Mouse (Mus musculus) midbrain, embryonic 16.5 days (tissue): ENCODE results near the gene Cables2. TPM values are rescaled to one million over a fixed set of nuclear protein-coding genes. Genes with fewer than 3 reads are reported as not detected.

Experiments used
- ATAC-seq: fragments of 200-750 bp; cut with Nextera tagmentation; 2 replicates; pipeline ENCODE4 v1.8.0; 2017; ENCODE audit warnings: moderate TSS enrichment
- H3K27ac ChIP-seq: fragments of 300-500 bp; sonication (generic); 2 replicates; pipeline ENCODE4 v1.5.1; 2014; ENCODE audit warnings: mild to moderate bottlenecking, low read length, mixed read lengths
- H3K27me3 ChIP-seq: fragments of 300-500 bp; sonication (generic); 2 replicates; pipeline ENCODE4 v1.6.1; 2014; ENCODE audit warnings: low read depth, low read length, mixed read lengths; ENCODE audit not compliant: control insufficient read depth, insufficient read depth
- H3K36me3 ChIP-seq: fragments of 300-500 bp; sonication (generic); 2 replicates; pipeline ENCODE4 v1.6.1; 2014; ENCODE audit warnings: mild to moderate bottlenecking, low read length, moderate library complexity, mixed read lengths; ENCODE audit not compliant: control insufficient read depth, insufficient read depth
- H3K4me1 ChIP-seq: fragments of 300-500 bp; sonication (generic); 2 replicates; pipeline ENCODE4 v1.6.1; 2014; ENCODE audit warnings: mild to moderate bottlenecking, low read length, mixed read lengths; ENCODE audit not compliant: control insufficient read depth, insufficient read depth
- H3K4me2 ChIP-seq: fragments of 300-500 bp; sonication (generic); 2 replicates; pipeline ENCODE4 v1.6.1; 2014; ENCODE audit warnings: mild to moderate bottlenecking, low read length, mixed read lengths
- H3K4me3 ChIP-seq: fragments of 300-500 bp; sonication (generic); 2 replicates; pipeline ENCODE4 v1.5.1; 2014; ENCODE audit warnings: low read depth, mild to moderate bottlenecking, low read length, moderate library complexity, mixed read lengths
- H3K9ac ChIP-seq: fragments of 300-500 bp; sonication (generic); 2 replicates; pipeline ENCODE4 v1.6.1; 2014; ENCODE audit warnings: low read depth, low read length, mixed read lengths
- H3K9me3 ChIP-seq: fragments of 300-500 bp; sonication (generic); replicated peaks from 2 replicates; pipeline ENCODE4 v1.6.1; 2014; ENCODE audit warnings: mild to moderate bottlenecking, low read length, mixed read lengths; ENCODE audit not compliant: control insufficient read depth, poor library complexity, severe bottlenecking
- WGBS: fragments of 180-500 bp; shearing (Covaris S2); extraction: QIAGEN DNeasy Blood & Tissue Kit; methylation state at CpG from one replicate; pipeline ENCODE4 v1.1.7; 2014; 5-methylcytosine and 5-hydroxymethylcytosine counted together
- polyA plus RNA-seq: library from polyadenylated mRNA; unstranded; fragments of >200 nt; fragmentation: Nextera tagmentation; extraction: Ambion mirVana; gene quantifications from 2 replicates; pipeline ENCODE4 v1.2.1, GENCODE M21; 2015

Gene Cables2
- polyA plus RNA-seq, 1 experiment from 2014 or later, result 24.2 TPM

DNA sequence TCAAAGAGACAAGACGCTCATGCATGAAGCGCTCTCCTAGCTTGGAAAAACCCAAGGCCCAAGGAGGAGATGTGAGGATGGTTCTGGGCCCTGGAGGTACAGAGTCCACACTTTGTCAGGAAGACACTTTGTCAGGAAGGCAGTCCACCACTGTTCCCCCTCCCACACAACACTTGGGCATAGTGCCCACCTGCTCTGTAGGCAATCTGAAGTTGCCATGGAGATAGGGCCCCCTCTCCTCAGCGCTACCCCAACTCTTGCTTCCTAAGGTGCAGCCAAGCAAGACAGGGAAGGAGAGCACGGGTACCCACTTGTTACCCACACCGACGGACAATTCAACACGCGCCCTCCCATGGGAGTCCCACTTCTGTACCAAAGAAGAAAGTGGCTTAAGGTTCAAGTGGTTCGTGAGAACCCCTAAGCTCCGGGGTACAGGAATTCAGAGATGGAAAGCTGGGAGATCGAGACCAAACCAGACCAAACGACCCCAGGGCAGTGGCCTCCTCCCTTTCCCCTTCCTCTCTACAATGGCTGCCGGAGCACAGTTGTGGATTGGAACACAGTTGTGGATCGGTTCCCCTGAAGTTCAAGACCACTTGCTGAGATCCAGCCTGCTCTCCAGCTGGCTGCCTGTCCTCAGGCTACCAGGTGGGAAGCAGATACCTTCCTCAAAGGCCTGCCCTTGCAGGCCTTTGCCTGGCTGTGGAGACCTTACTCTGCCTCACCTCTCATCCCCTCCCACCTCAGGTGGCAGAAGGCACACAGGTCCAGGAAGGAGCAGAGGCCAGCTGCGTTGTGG, 54.0 kb downstream of the Cables2 start:
- no peak overlapping the region for H3K27ac ChIP-seq
- no peak for ATAC-seq
- peaks cover 6% of the 10 kb centered on the region; the same call in 1 of the 2 replicates for H3K27me3 ChIP-seq
- H3K4me2 ChIP-seq, result no peak overlapping the region
- no peaks in the 10 kb centered on the region for H3K36me3 ChIP-seq
- no peak overlapping the region for H3K4me3 ChIP-seq
- H3K4me1 ChIP-seq, result peaks cover 5% of the 10 kb centered on the region; the same call in 1 of the 2 replicates
- WGBS, result 79% methylated on average over 15 of the region's 15 CpGs
- no peak overlapping the region for H3K9ac ChIP-seq
- no peaks in the 10 kb centered on the region for H3K9me3 ChIP-seq

DNA sequence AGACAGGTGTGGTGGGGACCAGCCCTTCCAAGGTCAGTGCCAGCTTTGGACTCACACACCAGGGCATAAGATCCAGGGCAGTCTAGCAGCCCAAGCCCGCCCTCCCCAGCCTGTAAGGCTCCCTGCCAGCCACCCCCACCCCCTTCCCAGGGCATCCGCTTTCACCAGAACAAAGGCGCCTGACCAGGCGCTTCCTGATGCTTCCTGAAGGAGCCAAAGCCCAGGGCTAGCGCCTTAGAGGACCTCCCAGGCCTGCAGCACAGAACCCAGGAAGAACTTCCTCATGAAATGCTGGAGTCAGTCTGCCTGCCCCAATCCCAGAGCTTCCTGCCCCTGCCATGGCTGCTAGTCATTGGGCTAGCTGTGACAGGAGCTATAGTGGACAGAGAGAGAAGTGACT, 54.6 kb downstream of the Cables2 start:
- no peak overlapping the region for H3K9ac ChIP-seq
- no peak overlapping the region for H3K4me3 ChIP-seq
- H3K27ac ChIP-seq, result no peak overlapping the region
- H3K4me1 ChIP-seq, result peaks cover 5% of the 10 kb centered on the region; the same call in 1 of the 2 replicates
- WGBS, result 28% methylated on average over 5 of the region's 5 CpGs
- no peaks in the 10 kb centered on the region for H3K9me3 ChIP-seq
- peaks cover 4% of the 10 kb centered on the region; the same call in 1 of the 2 replicates for H3K27me3 ChIP-seq
- no peak for ATAC-seq
- no peak overlapping the region for H3K4me2 ChIP-seq
- H3K36me3 ChIP-seq, result no peaks in the 10 kb centered on the region

DNA sequence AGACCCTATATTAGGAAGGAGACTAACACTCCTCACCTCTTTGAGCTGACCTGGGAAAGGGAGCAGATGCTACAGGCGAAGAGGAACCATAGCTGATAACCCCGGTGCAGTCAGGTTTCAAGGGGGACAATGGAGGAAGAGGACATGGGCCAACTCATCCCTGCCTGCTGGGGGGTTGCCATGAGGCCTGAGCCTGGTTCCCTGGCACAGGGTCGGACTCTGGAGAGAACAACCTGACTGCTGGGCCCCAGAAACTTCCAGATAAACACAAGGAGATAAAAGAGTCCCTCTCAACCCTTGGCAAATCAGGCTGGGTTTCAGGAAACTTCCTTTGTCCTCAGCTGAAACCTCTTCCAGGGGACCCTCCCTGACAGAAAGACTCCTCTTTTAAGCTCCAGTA, 55.1 kb downstream of the Cables2 start:
- Histone ChIP-seq H3K36me3 (no peaks in the 10 kb centered on the region), H3K9me3 (no peaks in the 10 kb centered on the region), H3K27ac (no peak overlapping the region), H3K4me1 (peaks cover 5% of the 10 kb centered on the region; the same call in 1 of the 2 replicates), H3K4me3 (no peak overlapping the region), H3K4me2 (no peak overlapping the region), H3K27me3 (peaks cover 4% of the 10 kb centered on the region; the same call in 1 of the 2 replicates), H3K9ac (no peak overlapping the region)
- ATAC-seq, result no peak
- 70% methylated on average over 3 of the region's 3 CpGs for WGBS

DNA sequence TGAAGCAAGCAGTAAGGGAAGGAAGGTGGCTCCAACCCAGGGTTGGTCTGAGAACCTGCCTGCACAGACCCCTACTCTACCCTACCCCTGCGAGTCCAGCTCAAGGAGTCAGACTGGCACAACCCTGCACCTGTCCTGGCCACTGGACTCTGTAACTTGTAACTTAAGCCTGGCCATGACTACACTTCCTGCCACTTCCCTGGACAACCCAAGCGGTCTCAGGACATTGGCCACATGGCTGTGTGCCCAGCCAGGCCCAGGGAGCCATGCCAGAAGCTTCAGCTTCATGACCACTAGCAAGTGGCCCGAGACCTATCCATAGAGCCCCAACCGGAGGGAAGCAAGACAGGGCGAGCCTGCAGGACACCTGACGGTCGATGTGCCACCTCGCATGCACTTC, 55.7 kb downstream of the Cables2 start:
- Histone ChIP-seq H3K36me3 (no peaks in the 10 kb centered on the region), H3K4me1 (peaks cover 5% of the 10 kb centered on the region; the same call in 1 of the 2 replicates), H3K4me2 (no peak overlapping the region), H3K9ac (no peak overlapping the region), H3K4me3 (no peak overlapping the region), H3K27ac (no peak overlapping the region), H3K27me3 (no peaks in the 10 kb centered on the region), H3K9me3 (no peaks in the 10 kb centered on the region)
- 86% methylated on average over 8 of the region's 8 CpGs for WGBS
- ATAC-seq, result no peak

DNA sequence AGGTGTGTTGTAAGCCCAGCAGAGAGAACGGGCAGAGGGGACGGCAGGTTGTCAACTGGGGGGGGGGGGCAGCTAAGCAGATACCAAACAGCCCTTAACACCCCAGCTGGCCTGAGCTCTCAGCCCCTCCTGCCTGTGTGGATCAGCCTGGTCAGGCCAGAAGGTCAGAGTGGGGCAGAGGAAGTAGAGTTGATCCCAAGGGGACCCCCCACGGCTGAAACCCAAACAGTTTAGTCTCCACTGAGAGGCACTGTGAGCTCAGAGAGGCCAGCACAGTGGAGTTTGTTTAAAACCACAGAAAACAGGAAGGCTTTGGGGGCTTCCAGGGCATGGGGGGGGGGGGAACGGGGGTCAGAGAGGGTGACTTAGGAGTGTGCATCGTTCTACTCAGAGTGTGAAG, 56.4 kb downstream of the Cables2 start:
- Histone ChIP-seq H3K4me3 (no peak overlapping the region), H3K27ac (no peak overlapping the region), H3K4me1 (peaks cover 3% of the 10 kb centered on the region; the same call in 1 of the 2 replicates), H3K9me3 (no peaks in the 10 kb centered on the region), H3K36me3 (no peaks in the 10 kb centered on the region), H3K4me2 (no peak overlapping the region), H3K27me3 (no peaks in the 10 kb centered on the region), H3K9ac (no peak overlapping the region)
- 72% methylated on average over 5 of the region's 5 CpGs for WGBS
- ATAC-seq, result no peak

DNA sequence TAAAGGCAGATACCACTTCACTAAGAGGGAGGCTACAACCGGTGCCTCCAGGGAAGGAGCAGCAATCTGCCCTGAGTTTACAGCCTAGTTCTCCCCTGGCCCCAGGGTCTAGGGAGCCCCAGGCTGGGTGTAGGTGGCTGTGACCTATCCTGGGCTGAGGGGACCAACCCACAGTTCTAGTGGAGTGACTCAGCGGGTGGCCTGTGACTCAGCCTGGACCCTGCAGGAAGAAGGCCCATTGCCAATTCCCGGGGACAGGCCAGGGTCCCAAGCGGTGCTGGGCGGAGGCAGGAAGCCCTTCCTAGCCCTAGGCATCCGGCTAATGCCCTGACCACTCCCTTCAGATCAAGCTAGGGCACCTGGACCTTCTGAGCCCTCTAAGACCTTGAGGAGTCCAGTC, 57.3 kb downstream of the Cables2 start:
- Histone ChIP-seq H3K36me3 (no peaks in the 10 kb centered on the region), H3K4me3 (no peak overlapping the region), H3K9ac (no peak overlapping the region), H3K9me3 (no peaks in the 10 kb centered on the region), H3K4me1 (peaks cover 3% of the 10 kb centered on the region; the same call in 1 of the 2 replicates), H3K27ac (no peak overlapping the region), H3K27me3 (no peaks in the 10 kb centered on the region), H3K4me2 (no peak overlapping the region)
- ATAC-seq, result no peak
- 90% methylated on average over 6 of the region's 6 CpGs for WGBS

DNA sequence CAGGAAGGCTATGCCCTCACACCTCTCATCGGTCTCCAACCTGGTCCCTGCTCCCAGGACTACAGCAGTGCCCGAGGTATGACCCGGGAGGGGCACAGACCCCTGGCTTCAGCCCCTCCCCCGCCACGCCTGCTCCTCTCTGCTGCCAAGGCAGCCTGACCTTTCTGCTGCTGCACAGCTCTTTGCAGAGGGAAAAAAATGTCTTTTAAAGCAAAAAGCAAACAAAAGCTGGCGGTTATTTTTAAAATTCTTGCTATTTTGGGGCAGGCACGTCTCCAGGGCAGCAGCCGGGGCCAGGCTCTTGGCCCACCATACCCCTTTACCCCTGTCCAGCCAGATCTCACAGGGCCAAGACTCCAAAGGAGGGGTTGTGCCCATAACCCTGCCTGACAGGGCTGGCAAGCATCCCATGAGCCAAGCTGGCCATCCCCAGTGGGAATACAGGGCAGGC, 58.3 kb downstream of the Cables2 start:
- Histone ChIP-seq H3K27me3 (no peaks in the 10 kb centered on the region), H3K36me3 (no peaks in the 10 kb centered on the region), H3K9me3 (no peaks in the 10 kb centered on the region), H3K4me2 (no peak overlapping the region), H3K4me1 (peaks cover 3% of the 10 kb centered on the region; the same call in 1 of the 2 replicates), H3K9ac (peak overlapping the region; percentile 7; the same call in 1 of the 2 replicates), H3K4me3 (no peak overlapping the region), H3K27ac (no peak overlapping the region)
- 75% methylated on average over 8 of the region's 8 CpGs for WGBS
- ATAC-seq, result no peak

DNA sequence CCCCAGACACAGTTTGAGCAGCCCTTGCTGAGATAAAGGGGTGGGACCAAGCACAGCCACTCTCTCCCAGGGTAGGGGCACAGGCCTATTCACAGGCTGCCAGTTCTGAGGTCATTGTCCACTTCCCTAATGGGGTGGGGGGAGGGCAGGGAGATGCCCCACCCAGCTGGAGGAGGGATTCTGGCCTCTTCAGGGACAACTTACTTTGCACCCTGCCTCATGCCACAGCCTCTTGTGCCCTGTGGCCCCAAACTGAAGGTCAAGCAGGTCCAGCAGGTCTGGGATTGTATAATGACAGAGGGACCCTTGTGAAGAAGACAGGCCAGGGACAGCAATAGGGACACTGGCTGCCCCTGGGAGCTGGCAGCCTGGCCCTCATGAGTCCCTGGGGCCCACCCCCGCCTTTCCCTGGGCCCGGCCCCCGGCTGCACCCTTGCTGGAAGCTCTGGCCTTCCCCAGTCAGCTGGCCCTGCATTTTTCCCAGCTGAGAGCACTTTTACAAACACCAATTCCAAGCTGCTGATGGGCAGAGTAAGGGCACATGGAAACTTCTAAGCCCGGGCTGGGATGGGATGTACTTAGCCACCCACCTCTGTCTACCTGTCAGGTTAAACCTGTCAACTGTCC, 58.8 kb downstream of the Cables2 start:
- ATAC-seq, result no peak
- Histone ChIP-seq H3K9me3 (no peaks in the 10 kb centered on the region), H3K27me3 (no peaks in the 10 kb centered on the region), H3K4me2 (no peak overlapping the region), H3K4me3 (no peak overlapping the region), H3K9ac (no peak overlapping the region), H3K36me3 (no peaks in the 10 kb centered on the region), H3K27ac (no peak overlapping the region), H3K4me1 (peaks cover 3% of the 10 kb centered on the region; the same call in 1 of the 2 replicates)
- 88% methylated on average over 4 of the region's 4 CpGs for WGBS

DNA sequence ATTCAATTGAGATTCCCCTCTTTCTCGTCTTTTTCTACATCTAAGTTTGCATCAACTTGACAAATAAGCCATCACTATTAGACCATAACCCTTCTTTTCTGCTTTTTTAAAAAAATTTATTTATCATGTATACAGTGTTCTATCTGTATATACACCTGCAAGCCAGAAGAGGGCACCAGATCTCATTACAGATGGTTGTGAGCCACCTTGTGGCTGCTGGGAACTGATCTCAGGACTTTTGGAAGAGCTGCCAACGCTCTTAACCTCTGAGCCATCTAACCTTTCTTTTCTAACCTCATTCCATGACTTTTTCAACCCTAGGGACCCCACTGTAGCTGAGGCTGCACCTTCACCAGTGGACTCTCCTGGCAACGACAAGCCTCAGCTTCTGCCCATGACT, 61.0 kb downstream of the Cables2 start:
- Histone ChIP-seq H3K9ac (no peak overlapping the region), H3K27me3 (no peaks in the 10 kb centered on the region), H3K4me3 (no peak overlapping the region), H3K4me1 (no peaks in the 10 kb centered on the region), H3K36me3 (no peaks in the 10 kb centered on the region), H3K9me3 (no peaks in the 10 kb centered on the region), H3K27ac (no peak overlapping the region), H3K4me2 (no peak overlapping the region)
- no peak for ATAC-seq
- 93% methylated on average over 3 of the region's 3 CpGs for WGBS
